Mouse (Mus musculus): ENCODE data around the gene Elane. TPM values are rescaled to one million over a fixed set of nuclear protein-coding genes. Genes with fewer than 3 reads are reported as not detected.

The Elane gene
- polyA plus RNA-seq, 1 experiment: not detected

GRCm38 (mm10) chr10:79916081-79916480, 30.0 kb downstream of the Elane start:
- no peaks in the 10 kb centered on the region for H3K27me3 ChIP-seq (replicated peaks; ENCODE audit: control insufficient read depth, insufficient read depth, low read length)
- peak overlapping the region; percentile 98 for H3K4me3 ChIP-seq (ENCODE audit: insufficient read depth, low read depth, low read length)
- peaks cover 12% of the 10 kb centered on the region for H3K4me1 ChIP-seq (ENCODE audit: control insufficient read depth, insufficient read depth, low read length)
- TF ChIP-seq CTCF (conservative IDR thresholded peaks at IDR 0.05; ENCODE audit: insufficient read depth, insufficient read length, low read depth, low read length) (no peak), POLR2A (IDR thresholded peaks at IDR 0.05; ENCODE audit: low read depth, low read length) (no peak)
- 12% methylated on average over 8 of the region's 8 CpGs for WGBS
- H3K27ac ChIP-seq (ENCODE audit: insufficient read depth, low read depth, low read length): no peak overlapping the region; the same call in 1 of the 2 replicates
- DNase-seq: no peak
- no peaks in the 10 kb centered on the region for H3K36me3 ChIP-seq (ENCODE audit: control insufficient read depth, insufficient read depth, low read length)

- peak; percentile 89 for DNase-seq
- Histone ChIP-seq H3K27ac (ENCODE audit: insufficient read depth, low read depth, low read length) (peak within 1 kb of the TSS; percentile 67), H3K36me3 (ENCODE audit: control insufficient read depth, insufficient read depth, low read length) (no peaks in the 10 kb centered on the region), H3K27me3 (replicated peaks; ENCODE audit: control insufficient read depth, insufficient read depth, low read length) (no peaks in the 10 kb centered on the region), H3K4me1 (ENCODE audit: control insufficient read depth, insufficient read depth, low read length) (peaks cover 12% of the 10 kb centered on the region), H3K4me3 (ENCODE audit: insufficient read depth, low read depth, low read length) (peak within 1 kb of the TSS; percentile 98)
- TF ChIP-seq POLR2A (IDR thresholded peaks at IDR 0.05; ENCODE audit: low read depth, low read length) (peak; percentile 69), CTCF (conservative IDR thresholded peaks at IDR 0.05; ENCODE audit: insufficient read depth, insufficient read length, low read depth, low read length) (no peak)
- WGBS: 1% methylated on average over 42 of the region's 42 CpGs
Observed at GRCm38 (mm10) chr10:79916808-79917531, 30.9 kb downstream of the Elane start, which contains the start of gene Kiss1r. TSS of gene Kiss1r (plus strand) at chr10:79916971.

- peaks cover 12% of the 10 kb centered on the region for H3K4me1 ChIP-seq (ENCODE audit: control insufficient read depth, insufficient read depth, low read length)
- H3K27me3 ChIP-seq (replicated peaks; ENCODE audit: control insufficient read depth, insufficient read depth, low read length): no peaks in the 10 kb centered on the region
- WGBS: 74% methylated on average over 5 of the region's 5 CpGs
- no peak for DNase-seq
- TF ChIP-seq CTCF (conservative IDR thresholded peaks at IDR 0.05; ENCODE audit: insufficient read depth, insufficient read length, low read depth, low read length) (no peak), POLR2A (IDR thresholded peaks at IDR 0.05; ENCODE audit: low read depth, low read length) (no peak)
- H3K4me3 ChIP-seq (ENCODE audit: insufficient read depth, low read depth, low read length): no peak overlapping the region
- no peak overlapping the region for H3K27ac ChIP-seq (ENCODE audit: insufficient read depth, low read depth, low read length)
- H3K36me3 ChIP-seq (ENCODE audit: control insufficient read depth, insufficient read depth, low read length): no peaks in the 10 kb centered on the region
Observed at GRCm38 (mm10) chr10:79917532-79918100, 31.6 kb downstream of the Elane start.

- Histone ChIP-seq H3K27me3 (replicated peaks; ENCODE audit: control insufficient read depth, insufficient read depth, low read length) (no peaks in the 10 kb centered on the region), H3K4me1 (ENCODE audit: control insufficient read depth, insufficient read depth, low read length) (peaks cover 12% of the 10 kb centered on the region), H3K4me3 (ENCODE audit: insufficient read depth, low read depth, low read length) (peak overlapping the region; percentile 27; the same call in 1 of the 2 replicates), H3K27ac (ENCODE audit: insufficient read depth, low read depth, low read length) (no peak overlapping the region), H3K36me3 (ENCODE audit: control insufficient read depth, insufficient read depth, low read length) (no peaks in the 10 kb centered on the region)
- 39% methylated on average over 35 of the region's 35 CpGs for WGBS
- TF ChIP-seq CTCF (conservative IDR thresholded peaks at IDR 0.05; ENCODE audit: insufficient read depth, insufficient read length, low read depth, low read length) (no peak), POLR2A (IDR thresholded peaks at IDR 0.05; ENCODE audit: low read depth, low read length) (no peak)
- no peak for DNase-seq
Observed at GRCm38 (mm10) chr10:79918231-79919078, 32.4 kb downstream of the Elane start.

- Histone ChIP-seq H3K4me3 (ENCODE audit: insufficient read depth, low read depth, low read length) (0 out of 2 replicates have a peak overlapping the region, but pooled peaks have one; percentile 32), H3K4me1 (ENCODE audit: control insufficient read depth, insufficient read depth, low read length) (peaks cover 12% of the 10 kb centered on the region), H3K27ac (ENCODE audit: insufficient read depth, low read depth, low read length) (no peak overlapping the region), H3K27me3 (replicated peaks; ENCODE audit: control insufficient read depth, insufficient read depth, low read length) (no peaks in the 10 kb centered on the region), H3K36me3 (ENCODE audit: control insufficient read depth, insufficient read depth, low read length) (no peaks in the 10 kb centered on the region)
- TF ChIP-seq POLR2A (IDR thresholded peaks at IDR 0.05; ENCODE audit: low read depth, low read length) (no peak), CTCF (conservative IDR thresholded peaks at IDR 0.05; ENCODE audit: insufficient read depth, insufficient read length, low read depth, low read length) (no peak)
- WGBS: 10% methylated on average over 21 of the region's 21 CpGs
- no peak for DNase-seq
Observed at GRCm38 (mm10) chr10:79919251-79919849, 33.3 kb downstream of the Elane start.

- H3K27me3 ChIP-seq (replicated peaks; ENCODE audit: control insufficient read depth, insufficient read depth, low read length): no peaks in the 10 kb centered on the region
- WGBS: 37% methylated on average over 26 of the region's 26 CpGs
- peaks cover 11% of the 10 kb centered on the region for H3K4me1 ChIP-seq (ENCODE audit: control insufficient read depth, insufficient read depth, low read length)
- H3K36me3 ChIP-seq (ENCODE audit: control insufficient read depth, insufficient read depth, low read length): no peaks in the 10 kb centered on the region
- H3K4me3 ChIP-seq (ENCODE audit: insufficient read depth, low read depth, low read length): no peak overlapping the region
- DNase-seq: no peak
- no peak overlapping the region for H3K27ac ChIP-seq (ENCODE audit: insufficient read depth, low read depth, low read length)
- TF ChIP-seq POLR2A (IDR thresholded peaks at IDR 0.05; ENCODE audit: low read depth, low read length) (no peak), CTCF (conservative IDR thresholded peaks at IDR 0.05; ENCODE audit: insufficient read depth, insufficient read length, low read depth, low read length) (no peak)
Observed at GRCm38 (mm10) chr10:79920056-79920890, 34.2 kb downstream of the Elane start.

Measured in kidney, adult 2 months (tissue).